ENCODE assay signal across 19 mouse cellular contexts in genomic region chr9:116746871-116747270, GRCm38 (mm10).
A peak's percentile ranks its signal among the peaks of the same experiment; 100 is the strongest.
DNase-seq lines count a peak whose midpoint lies in the region; TF ChIP-seq lines count a peak whose summit lies in the region.
"Had no signal": no experiment of that assay in that cellular context is flagged by ENCODE, and none has a peak within 500 bp of the region (broad histone marks: within the 10 kb centered on the region; RNA-seq: fewer than 3 reads in every experiment).

No protein-coding gene starts in this region.

- peak; percentile 58 for TF ChIP-seq CTCF in layer of hippocampus, adult 2 months (conservative IDR thresholded peaks at IDR 0.05)

- H3K27ac ChIP-seq in layer of hippocampus, adult 2 months: no peak overlapping the region
- H3K27ac ChIP-seq: forebrain, embryonic 10.5 days; limb, embryonic 13.5 days; liver, embryonic 14.5 days; midbrain, embryonic 10.5 days had no signal

- H3K4me3 ChIP-seq in layer of hippocampus, adult 2 months: no peak overlapping the region
- H3K4me3 ChIP-seq: forebrain, embryonic 10.5 days; limb, embryonic 13.5 days; midbrain, embryonic 10.5 days had no signal

- DNase-seq in layer of hippocampus, adult 2 months (ENCODE audit: low spot score in 2 of 2): no peak
- no peak for DNase-seq in layer of hippocampus, postnatal 10 days (ENCODE audit: low spot score in 2 of 2)
- peak; percentile 17 for DNase-seq in 3T3-L1 (ENCODE audit: low read depth, low spot score)
- peak; percentile 1 for DNase-seq in 416B (ENCODE audit: low read depth)
- DNase-seq in R1 (ENCODE audit: low read depth, low spot score): peak; percentile 37
- no peak for DNase-seq in adrenal gland, postnatal 4 days (ENCODE audit: low spot score in 2 of 2)
- DNase-seq in urinary bladder, postnatal 36 days (ENCODE audit: low spot score in 2 of 2): no peak
- DNase-seq: adrenal gland, postnatal 14 days; cerebellum, adult 11 months; cerebellum, postnatal 25 days; gastrocnemius, postnatal 10 days; kidney, adult 8-10 months; kidney, postnatal 4 days; lung, postnatal 36 days; retina, postnatal 1 day had no signal

Comparison
In these comparisons a context has a peak if more than half of its experiments do, and no peak if none do; other contexts are left out.
1. DNase-seq: peak in 3T3-L1 (single experiment), 416B (single experiment) and R1 (single experiment); none in layer of hippocampus, adult 2 months (0 of 2), layer of hippocampus, postnatal 10 days (0 of 2), adrenal gland, postnatal 4 days (0 of 2) and urinary bladder, postnatal 36 days (0 of 2).